Mouse (Mus musculus) liver (tissue): ENCODE measurements around the gene Grpel1.
A peak's percentile ranks its signal among the peaks of the same experiment; 100 is the strongest.

Source experiments
- DNase-seq: peaks from one replicate; pipeline ENCODE4 v3.0.0-alpha.2; 2020; ENCODE audit warnings: mixed read lengths

Gene Grpel1

GRCm38 (mm10) chr5:36462810-36463209 lies 2.0 kb upstream of the Grpel1 start:
- peak; percentile 79 for DNase-seq

- DNase-seq = no peak
Observed at GRCm38 (mm10) chr5:36463391-36463790, 1.4 kb upstream of the Grpel1 start.

GRCm38 (mm10) chr5:36465889-36466288 lies 1.1 kb downstream of the Grpel1 start:
- no peak for DNase-seq

- DNase-seq = no peak
Observed at GRCm38 (mm10) chr5:36471206-36471605, 6.4 kb downstream of the Grpel1 start.

- no peak for DNase-seq
Observed at GRCm38 (mm10) chr5:36472876-36473655, 8.3 kb downstream of the Grpel1 start.

- DNase-seq = peak; percentile 79
Observed at GRCm38 (mm10) chr5:36474283-36474682, 9.5 kb downstream of the Grpel1 start.

GRCm38 (mm10) chr5:36477486-36477885 lies 12.7 kb downstream of the Grpel1 start:
- no peak for DNase-seq

GRCm38 (mm10) chr5:36478540-36479420 lies 14.0 kb downstream of the Grpel1 start:
- no peak for DNase-seq

GRCm38 (mm10) chr5:36479735-36480134 lies 14.9 kb downstream of the Grpel1 start:
- DNase-seq = no peak

- DNase-seq = no peak
Observed at GRCm38 (mm10) chr5:36480398-36480797, 15.6 kb downstream of the Grpel1 start.

- DNase-seq = no peak
Observed at GRCm38 (mm10) chr5:36481114-36481513, 16.3 kb downstream of the Grpel1 start.

GRCm38 (mm10) chr5:36483203-36484101 lies 18.7 kb downstream of the Grpel1 start:
- peak; percentile 52 for DNase-seq

GRCm38 (mm10) chr5:36484171-36484990 lies 19.6 kb downstream of the Grpel1 start, which contains the start of the genes Tada2b and Ccdc96:
Tada2b (minus strand) TSS chr5:36484285.
Ccdc96 (plus strand) TSS chr5:36484588.
- DNase-seq = peak; percentile 98

GRCm38 (mm10) chr5:36485306-36485705 lies 20.5 kb downstream of the Grpel1 start:
- DNase-seq = no peak

GRCm38 (mm10) chr5:36489225-36489624 lies 24.4 kb downstream of the Grpel1 start:
- DNase-seq = peak; percentile 15

GRCm38 (mm10) chr5:36493919-36494318 lies 29.1 kb downstream of the Grpel1 start:
- no peak for DNase-seq

- DNase-seq = no peak
Observed at GRCm38 (mm10) chr5:36494709-36495108, 29.9 kb downstream of the Grpel1 start.

- DNase-seq = no peak
Observed at GRCm38 (mm10) chr5:36505235-36505634, 40.4 kb downstream of the Grpel1 start.

- DNase-seq = no peak
Observed at GRCm38 (mm10) chr5:36505643-36506042, 40.8 kb downstream of the Grpel1 start.

GRCm38 (mm10) chr5:36508351-36508750 lies 43.6 kb downstream of the Grpel1 start:
- DNase-seq = no peak

- DNase-seq = no peak
Observed at GRCm38 (mm10) chr5:36510956-36511355, 46.2 kb downstream of the Grpel1 start.

- DNase-seq = no peak
Observed at GRCm38 (mm10) chr5:36515126-36515525, 50.3 kb downstream of the Grpel1 start.
